ENCODE assay signal across 13 mouse cellular contexts in genomic region chr13:73683682-73684081, GRCm38 (mm10). TPM values are rescaled to one million over a fixed set of nuclear protein-coding genes. Genes with fewer than 3 reads are reported as not detected.
DNase-seq lines count a peak whose midpoint lies in the region; TF ChIP-seq lines count a peak whose summit lies in the region.
"Had no signal": no experiment of that assay in that cellular context is flagged by ENCODE, and none has a peak within 500 bp of the region (broad histone marks: within the 10 kb centered on the region; RNA-seq: fewer than 3 reads in every experiment).

No protein-coding gene starts in this region.

- WGBS in cerebellum, adult 2 months: 31% methylated on average over 11 of the region's 11 CpGs

- H3K27ac ChIP-seq in cerebellum, adult 2 months (ENCODE audit: insufficient read depth, low read length): no peak overlapping the region
- H3K27ac ChIP-seq in left cerebral cortex, adult 2 months: no peak overlapping the region
- H3K27ac ChIP-seq in layer of hippocampus, adult 2 months: no peak overlapping the region
- H3K27ac ChIP-seq: embryonic facial prominence, embryonic 12.5 days; limb, embryonic 12.5 days had no signal

- intact Hi-C loops in left cerebral cortex, adult 2 months (cut with DNase I): no loop called here

- H3K4me3 ChIP-seq in cerebellum, adult 2 months (replicated peaks; ENCODE audit: insufficient read depth, low read depth, low read length): no peak overlapping the region
- no peak overlapping the region for H3K4me3 ChIP-seq in left cerebral cortex, adult 2 months
- H3K4me3 ChIP-seq in layer of hippocampus, adult 2 months: no peak overlapping the region
- H3K4me3 ChIP-seq: embryonic facial prominence, embryonic 12.5 days; limb, embryonic 12.5 days; myocyte had no signal

- DNase-seq in cerebellum, postnatal 10 days: peak; percentile 55 to 60
- DNase-seq in cerebellum, adult 2 months: no peak
- peak; percentile 18 to 22 for DNase-seq in left cerebral cortex, adult 2 months (ENCODE audit: extremely low spot score in 1 of 2, low spot score in 2 of 2)
- no peak for DNase-seq in left cerebral cortex, adult 11 months (ENCODE audit: low spot score)
- peak; percentile 27 to 44 for DNase-seq in layer of hippocampus, adult 2 months (ENCODE audit: low spot score in 2 of 2)
- peak; percentile 14 for DNase-seq in right cerebral cortex, postnatal 14 days
- DNase-seq in spleen, postnatal 14 days (ENCODE audit: low spot score in 2 of 2): no peak
- no peak for DNase-seq in c-Kit-positive CD71-positive TER-119-positive erythroid progenitor cells, embryonic 14.5 days (ENCODE audit: low spot score)

- H3K4me1 ChIP-seq in cerebellum, adult 2 months (ENCODE audit: control insufficient read depth, insufficient read depth, low read length): no peaks in the 10 kb centered on the region
- H3K4me1 ChIP-seq: embryonic facial prominence, embryonic 12.5 days; limb, embryonic 12.5 days had no signal

- no peaks in the 10 kb centered on the region for H3K27me3 ChIP-seq in cerebellum, adult 2 months (ENCODE audit: control insufficient read depth, insufficient read depth, low read length)
- H3K27me3 ChIP-seq: embryonic facial prominence, embryonic 12.5 days; limb, embryonic 12.5 days had no signal

- TF ChIP-seq POLR2A in cerebellum, adult 2 months (IDR thresholded peaks at IDR 0.05; ENCODE audit: borderline replicate concordance, insufficient read depth, low read length): no peak

- no peak for TF ChIP-seq CTCF in cerebellum, adult 2 months (IDR thresholded peaks at IDR 0.05; ENCODE audit: borderline replicate concordance, insufficient read depth, low read depth, low read length)
- no peak for TF ChIP-seq CTCF in left cerebral cortex, adult 2 months (IDR thresholded peaks at IDR 0.05)
- TF ChIP-seq CTCF in layer of hippocampus, adult 2 months (conservative IDR thresholded peaks at IDR 0.05): no peak

RNA-seq across cellular contexts. Expression of gene Slc6a18, which starts 5.9 kb away (rescaled TPM):
- polyA plus RNA-seq in cerebellum, adult 2 months (2012; rRNA removed): not detected in 2 replicates
- not detected for total RNA-seq in left cerebral cortex, adult 2 months (2021)
- total RNA-seq in layer of hippocampus, adult 2 months (2021): not detected
- polyA plus RNA-seq: embryonic facial prominence, embryonic 12.5 days; heart, postnatal 0 days; limb, embryonic 12.5 days; myocyte; stomach, embryonic 16.5 days had no signal

RNA-seq across cellular contexts. Expression of gene Slc6a19, which starts 21.0 kb away (rescaled TPM):
- polyA plus RNA-seq in cerebellum, adult 2 months (2012; rRNA removed): 0.57 and 0.77 TPM in 2 replicates
- total RNA-seq in left cerebral cortex, adult 2 months (2021): under 1 TPM in 1 of 2 experiments, not detected in 1; 0.16 TPM
- total RNA-seq in layer of hippocampus, adult 2 months (2021): not detected
- polyA plus RNA-seq: heart, postnatal 0 days; limb, embryonic 12.5 days had no signal

RNA-seq across cellular contexts. Expression of gene Slc12a7, which starts 49.2 kb away (rescaled TPM):
- polyA plus RNA-seq in cerebellum, adult 2 months (2012; rRNA removed): 3.5 and 3.7 TPM in 2 replicates
- 1 to 10 TPM; 2.4 to 4.8 TPM for total RNA-seq in left cerebral cortex, adult 2 months (2021)
- total RNA-seq in layer of hippocampus, adult 2 months (2021): 1 to 10 TPM; 7.0 to 8.7 TPM

RNA-seq across cellular contexts. Expression of gene Tert, which starts 57.0 kb away (rescaled TPM):
- polyA plus RNA-seq in cerebellum, adult 2 months (2012; rRNA removed): 1.4 TPM in 2 replicates
- 1 to 10 TPM; 4.1 to 4.4 TPM for total RNA-seq in left cerebral cortex, adult 2 months (2021)
- total RNA-seq in layer of hippocampus, adult 2 months (2021): 1 to 10 TPM; 3.6 to 5.0 TPM

Comparison
In these comparisons a context has a peak if more than half of its experiments do, and no peak if none do; other contexts are left out.
1. DNase-seq: peak in cerebellum, postnatal 10 days (2 of 2), left cerebral cortex, adult 2 months (2 of 2), layer of hippocampus, adult 2 months (2 of 2) and right cerebral cortex, postnatal 14 days (single experiment); none in cerebellum, adult 2 months (0 of 2), left cerebral cortex, adult 11 months (single experiment), spleen, postnatal 14 days (0 of 2) and c-Kit-positive CD71-positive TER-119-positive erythroid progenitor cells, embryonic 14.5 days (single experiment).